ENCODE assay signal across 8 mouse cellular contexts in the genomic region with DNA sequence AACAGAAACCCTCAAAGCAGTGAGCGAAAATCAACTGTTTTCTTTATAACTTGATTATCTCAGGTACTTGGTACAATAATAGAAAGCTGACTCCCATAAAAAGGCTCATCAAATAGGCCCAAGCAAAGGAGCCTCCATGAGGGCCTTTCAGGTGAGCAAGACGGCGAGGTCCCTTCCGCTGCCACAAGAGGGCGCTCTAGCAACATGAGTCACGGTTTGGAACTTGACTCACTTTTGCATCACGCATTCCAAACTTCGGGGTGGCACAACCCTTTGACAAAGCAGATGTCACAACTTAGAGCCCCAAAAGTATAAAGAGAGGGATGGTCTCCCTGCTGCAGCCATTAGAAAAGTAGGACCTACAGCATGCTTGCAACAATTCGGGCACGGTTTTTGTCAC. TPM values are rescaled to one million over a fixed set of nuclear protein-coding genes. Genes with fewer than 3 reads are reported as not detected.
DNase-seq lines count a peak whose midpoint lies in the region; ATAC-seq and TF ChIP-seq lines count a peak whose summit lies in the region.

No protein-coding gene starts in this region.

- H3K4me3 ChIP-seq in kidney, embryonic 16.5 days (ENCODE audit: low read length), result no peak overlapping the region
- no peak overlapping the region for H3K4me3 ChIP-seq in myocyte

- TF ChIP-seq POLR2A in brain, embryonic 14.5 days (IDR thresholded peaks at IDR 0.05; ENCODE audit: borderline replicate concordance, extremely low read depth, insufficient read depth, insufficient read length, poor library complexity, severe bottlenecking), result no peak
- TF ChIP-seq POLR2A in myocyte (IDR thresholded peaks at IDR 0.05; ENCODE audit: insufficient read length, low read depth), result no peak

- DNase-seq in kidney, adult 11 months, result peak; percentile 69
- peak; percentile 81 for DNase-seq in brain, embryonic 14.5 days (ENCODE audit: low read depth)
- DNase-seq in left cerebral cortex, postnatal 36 days (ENCODE audit: low spot score in 2 of 2), result peak; percentile 76 to 85
- DNase-seq in testis, postnatal 14 days (ENCODE audit: low spot score), result peak; percentile 82

- H3K36me3 ChIP-seq in kidney, embryonic 16.5 days (ENCODE audit: insufficient read depth, low read length), result no peaks in the 10 kb centered on the region
- no peaks in the 10 kb centered on the region for H3K36me3 ChIP-seq in myocyte (ENCODE audit: control insufficient read depth, insufficient read depth)

- no peak for ATAC-seq in kidney, embryonic 16.5 days (ENCODE audit: low FRiP score, low TSS enrichment)
- ATAC-seq in erythroid progenitor cell, adult 5-6 weeks (replicated peaks; ENCODE audit: low FRiP score, poor library complexity, severe bottlenecking), result peak; percentile 74
- ATAC-seq in hematopoietic stem cell, adult 5-6 weeks (replicated peaks in 1 of 2; ENCODE audit: insufficient read depth in 1 of 2, low FRiP score in 2 of 2, low TSS enrichment in 1 of 2, low read depth in 1 of 2, poor library complexity in 2 of 2, severe bottlenecking in 2 of 2), result peak; percentile 27 to 86; a peak in 2 of 4 replicates

- no peak overlapping the region for H3K27ac ChIP-seq in kidney, embryonic 16.5 days (ENCODE audit: low read length)

- H3K9me3 ChIP-seq in kidney, embryonic 16.5 days (ENCODE audit: low read length), result no peaks in the 10 kb centered on the region

- no peaks in the 10 kb centered on the region for H3K4me1 ChIP-seq in kidney, embryonic 16.5 days (ENCODE audit: insufficient read depth, low read length)

- 19% methylated on average over 10 of the region's 10 CpGs for WGBS in kidney, embryonic 16.5 days

- intact Hi-C loops in left cerebral cortex, postnatal 36 days (cut with DNase I), result loop anchor here (2.0 to 10.0 kb wide), 3 partner anchors 97 to 326 kb away; no protein-coding TSS in a partner anchor

- H3K79me2 ChIP-seq in myocyte (ENCODE audit: control insufficient read depth, insufficient read depth), result no peaks in the 10 kb centered on the region

- H3K4me2 ChIP-seq in kidney, embryonic 16.5 days (replicated peaks; ENCODE audit: low read depth, low read length), result no peak overlapping the region
- H3K4me2 ChIP-seq in myocyte (ENCODE audit: low read depth), result peak overlapping the region; percentile 20

- no peaks in the 10 kb centered on the region for H3K27me3 ChIP-seq in kidney, embryonic 16.5 days (ENCODE audit: insufficient read depth, low read length)
- H3K27me3 ChIP-seq in myocyte (ENCODE audit: control insufficient read depth, insufficient read depth, insufficient read length), result no peaks in the 10 kb centered on the region

- peak; percentile 98 for TF ChIP-seq CTCF in brain, embryonic 14.5 days (IDR thresholded peaks at IDR 0.05; ENCODE audit: borderline replicate concordance, extremely low read depth, insufficient read depth, insufficient read length)

- no peak overlapping the region for H3ac ChIP-seq in myocyte (ENCODE audit: control insufficient read depth, insufficient read length)

- H3K9ac ChIP-seq in kidney, embryonic 16.5 days (replicated peaks; ENCODE audit: low read length), result no peak overlapping the region

TF ChIP-seq in myocyte, 11 proteins besides CTCF, POLR2A, EP300 and RAD21:
- TF ChIP-seq E2F4 (IDR thresholded peaks at IDR 0.05; ENCODE audit: insufficient read depth) (no peak), TCF3 (IDR thresholded peaks at IDR 0.05; ENCODE audit: insufficient read length, low read depth) (no peak), CEBPB (IDR thresholded peaks at IDR 0.05; ENCODE audit: insufficient read depth, poor library complexity, severe bottlenecking) (peak; percentile 47; the same call in 1 of the 2 replicates)

RNA-seq across cellular contexts. Expression of gene Specc1, which starts 5.9 kb away (rescaled TPM):
- 7.1 and 9.1 TPM in 2 replicates for polyA plus RNA-seq in kidney, embryonic 16.5 days (2015; fragmentation: Nextera tagmentation; extraction: Ambion mirVana)
- polyA plus RNA-seq in brain, embryonic 14.5 days (2012; rRNA removed), result 13.5 and 16.9 TPM in 2 replicates
- 223 and 243 TPM in 2 replicates for total RNA-seq in erythroid progenitor cell, adult 5-6 weeks (2015; ENCODE audit: low replicate concordance)
- 391 and 459 TPM in 2 replicates for total RNA-seq in erythroid progenitor cell, adult 5-6 weeks (2017; ENCODE audit: low replicate concordance)
- total RNA-seq in hematopoietic stem cell, adult 5-6 weeks (2017), result 25.6 and 30.1 TPM in 2 replicates
- total RNA-seq in left cerebral cortex, postnatal 36 days (2021), result 10 to 100 TPM; 61.0 to 83.6 TPM
- 27.7 TPM for polyA plus RNA-seq in myocyte (2012; fragmentation: generic; extraction: Trizol)

RNA-seq across cellular contexts. Expression of gene Akap10, which starts 20.6 kb away (rescaled TPM):
- 15.8 and 18.7 TPM in 2 replicates for polyA plus RNA-seq in kidney, embryonic 16.5 days (2015; fragmentation: Nextera tagmentation; extraction: Ambion mirVana)
- polyA plus RNA-seq in brain, embryonic 14.5 days (2012; rRNA removed), result 15.8 and 17.1 TPM in 2 replicates
- total RNA-seq in erythroid progenitor cell, adult 5-6 weeks (2015; ENCODE audit: low replicate concordance), result 16.3 and 20.5 TPM in 2 replicates
- 19.8 and 28.8 TPM in 2 replicates for total RNA-seq in erythroid progenitor cell, adult 5-6 weeks (2017; ENCODE audit: low replicate concordance)
- 46.7 and 47.2 TPM in 2 replicates for total RNA-seq in hematopoietic stem cell, adult 5-6 weeks (2017)
- 10 to 100 TPM; 35.5 to 40.5 TPM for total RNA-seq in left cerebral cortex, postnatal 36 days (2021)
- polyA plus RNA-seq in myocyte (2012; fragmentation: generic; extraction: Trizol), result 6.1 TPM
